Mouse (Mus musculus) embryonic facial prominence, embryonic 11.5 days (tissue): ENCODE measurements around the gene C77080. TPM values are rescaled to one million over a fixed set of nuclear protein-coding genes. Genes with fewer than 3 reads are reported as not detected.

Experiments
- ATAC-seq: fragments of 200-750 bp; cut with Nextera tagmentation; replicated peaks from 2 replicates; pipeline ENCODE4 v1.8.0; 2017; ENCODE audit warnings: low read depth; ENCODE audit not compliant: insufficient number of reproducible peaks, low FRiP score, low TSS enrichment
- DNase-seq: peaks from one replicate; pipeline ENCODE4 v3.0.0-alpha.2; 2015; ENCODE audit warnings: low spot score
- H3K27ac ChIP-seq: fragments of 300-500 bp; sonication (generic); replicated peaks from 2 replicates; pipeline ENCODE4 v1.5.1; 2014; ENCODE audit warnings: mild to moderate bottlenecking, low read depth, low read length, control low read depth
- H3K27me3 ChIP-seq: fragments of 300-500 bp; sonication (generic); 2 replicates; pipeline ENCODE4 v1.6.1; 2014; ENCODE audit warnings: mild to moderate bottlenecking, low read length, moderate library complexity, mixed read lengths; ENCODE audit not compliant: control insufficient read depth, insufficient read depth
- H3K36me3 ChIP-seq: fragments of 300-500 bp; sonication (generic); replicated peaks from 2 replicates; pipeline ENCODE4 v1.6.1; 2014; ENCODE audit warnings: low read depth, mild to moderate bottlenecking, low read length, moderate library complexity, mixed read lengths; ENCODE audit not compliant: control insufficient read depth, insufficient read depth
- H3K4me1 ChIP-seq: fragments of 300-500 bp; sonication (generic); 2 replicates; pipeline ENCODE4 v1.6.1; 2014; ENCODE audit warnings: low read length, mixed read lengths; ENCODE audit not compliant: control insufficient read depth, insufficient read depth
- H3K4me2 ChIP-seq: fragments of 300-500 bp; sonication (generic); 2 replicates; pipeline ENCODE4 v1.6.1; 2014; ENCODE audit warnings: low read depth, mild to moderate bottlenecking, control low read depth, low read length, moderate library complexity
- H3K4me3 ChIP-seq: fragments of 300-500 bp; sonication (generic); 2 replicates; pipeline ENCODE4 v1.5.1; 2014; ENCODE audit warnings: low read depth, low read length, control low read depth
- H3K9ac ChIP-seq: fragments of 300-500 bp; sonication (generic); replicated peaks from 2 replicates; pipeline ENCODE4 v1.6.1; 2014; ENCODE audit warnings: mild to moderate bottlenecking, control low read depth, low read length
- H3K9me3 ChIP-seq: fragments of 300-500 bp; sonication (generic); replicated peaks from 2 replicates; pipeline ENCODE4 v1.6.1; 2016; ENCODE audit warnings: mild to moderate bottlenecking, low read length, inconsistent platforms, mixed read lengths; ENCODE audit not compliant: control insufficient read depth
- WGBS: fragments of 180-500 bp; shearing (Covaris S2); extraction: QIAGEN DNeasy Blood & Tissue Kit; methylation state at CpG from one replicate; pipeline ENCODE4 v1.1.7; 2014; 5-methylcytosine and 5-hydroxymethylcytosine counted together
- polyA plus RNA-seq: library from polyadenylated mRNA; unstranded; fragments of >200 nt; fragmentation: Nextera tagmentation; extraction: Ambion mirVana; gene quantifications from 2 replicates; pipeline ENCODE4 v1.2.1, GENCODE M21; 2014

Gene C77080
- polyA plus RNA-seq, 1 experiment from 2014 or later: 2.5 TPM

GRCm38 (mm10) chr4:129244802-129245201 is 16.4 kb downstream of the C77080 start:
- Histone ChIP-seq H3K9ac (no peak overlapping the region), H3K27me3 (peaks cover 38% of the 10 kb centered on the region), H3K4me1 (peaks cover 2% of the 10 kb centered on the region; the same call in 1 of the 2 replicates), H3K4me3 (no peak overlapping the region), H3K9me3 (no peaks in the 10 kb centered on the region), H3K4me2 (no peak overlapping the region), H3K36me3 (no peaks in the 10 kb centered on the region), H3K27ac (no peak overlapping the region)
- ATAC-seq: no peak
- WGBS: 67% methylated on average over 4 of the region's 4 CpGs
- DNase-seq: no peak

GRCm38 (mm10) chr4:129242761-129243160 is 18.4 kb downstream of the C77080 start:
- Histone ChIP-seq H3K4me2 (no peak overlapping the region), H3K36me3 (no peaks in the 10 kb centered on the region), H3K4me1 (peaks cover 2% of the 10 kb centered on the region; the same call in 1 of the 2 replicates), H3K4me3 (no peak overlapping the region), H3K27me3 (peaks cover 18% of the 10 kb centered on the region), H3K9me3 (no peaks in the 10 kb centered on the region), H3K9ac (no peak overlapping the region), H3K27ac (no peak overlapping the region)
- 16% methylated on average over 4 of the region's 4 CpGs for WGBS
- DNase-seq (no peak), ATAC-seq (no peak)

DNA sequence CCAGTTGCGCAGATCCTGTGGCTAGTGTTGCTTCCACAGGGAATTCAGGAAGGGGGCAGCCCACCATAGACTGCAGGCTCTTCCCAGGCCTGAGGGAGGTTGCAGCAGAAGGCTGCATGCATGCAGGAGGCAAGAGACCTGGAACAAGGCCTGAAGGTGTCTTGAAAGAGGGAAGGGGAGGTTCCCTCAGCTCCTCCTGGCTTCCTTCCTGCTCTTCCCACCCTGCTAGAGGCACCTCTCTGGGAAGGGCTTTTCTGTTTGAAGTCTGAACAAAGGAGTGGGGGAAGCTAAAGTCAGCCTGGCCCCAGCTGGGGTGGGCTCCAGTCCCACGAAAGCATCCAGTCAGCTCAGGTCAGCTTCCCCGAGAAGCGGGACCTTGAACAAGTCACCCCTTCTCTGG is 18.9 kb downstream of the C77080 start:
- DNase-seq (no peak), ATAC-seq (no peak)
- Histone ChIP-seq H3K27me3 (peaks cover 14% of the 10 kb centered on the region), H3K4me3 (no peak overlapping the region), H3K9me3 (no peaks in the 10 kb centered on the region), H3K4me1 (peaks cover 2% of the 10 kb centered on the region; the same call in 1 of the 2 replicates), H3K36me3 (no peaks in the 10 kb centered on the region), H3K9ac (no peak overlapping the region), H3K27ac (no peak overlapping the region), H3K4me2 (no peak overlapping the region)
- 32% methylated on average over 4 of the region's 4 CpGs for WGBS

- Histone ChIP-seq H3K9me3 (no peaks in the 10 kb centered on the region), H3K4me3 (no peak overlapping the region), H3K9ac (no peak overlapping the region), H3K4me2 (no peak overlapping the region), H3K4me1 (peaks cover 2% of the 10 kb centered on the region; the same call in 1 of the 2 replicates), H3K36me3 (no peaks in the 10 kb centered on the region), H3K27me3 (peaks cover 9% of the 10 kb centered on the region), H3K27ac (no peak overlapping the region)
- 10% methylated on average over 6 of the region's 7 CpGs for WGBS
- ATAC-seq (no peak), DNase-seq (no peak)
These were observed 19.3 kb downstream of the C77080 start for GRCm38 (mm10) chr4:129241898-129242297.

- peak; percentile 90 for DNase-seq
- Histone ChIP-seq H3K9ac (peak overlapping the region; percentile 48), H3K27me3 (no peaks in the 10 kb centered on the region), H3K27ac (no peak overlapping the region), H3K4me1 (peaks cover 2% of the 10 kb centered on the region; the same call in 1 of the 2 replicates), H3K4me2 (peak overlapping the region; percentile 91), H3K36me3 (no peaks in the 10 kb centered on the region), H3K9me3 (no peaks in the 10 kb centered on the region), H3K4me3 (peak overlapping the region; percentile 60)
- peak; percentile 80 for ATAC-seq
- WGBS: 1% methylated on average over 27 of the region's 29 CpGs
These were observed 22.1 kb downstream of the C77080 start for GRCm38 (mm10) chr4:129239075-129239474.

GRCm38 (mm10) chr4:129238579-129239016 is 22.6 kb downstream of the C77080 start:
- DNase-seq: no peak
- Histone ChIP-seq H3K9ac (peak overlapping the region; percentile 48), H3K9me3 (no peaks in the 10 kb centered on the region), H3K27me3 (no peaks in the 10 kb centered on the region), H3K36me3 (no peaks in the 10 kb centered on the region), H3K4me3 (peak overlapping the region; percentile 60), H3K4me1 (peaks cover 2% of the 10 kb centered on the region; the same call in 1 of the 2 replicates), H3K4me2 (peak overlapping the region; percentile 91), H3K27ac (no peak overlapping the region)
- ATAC-seq: peak; percentile 27
- WGBS: 0% methylated on average over 21 of the region's 23 CpGs

DNA sequence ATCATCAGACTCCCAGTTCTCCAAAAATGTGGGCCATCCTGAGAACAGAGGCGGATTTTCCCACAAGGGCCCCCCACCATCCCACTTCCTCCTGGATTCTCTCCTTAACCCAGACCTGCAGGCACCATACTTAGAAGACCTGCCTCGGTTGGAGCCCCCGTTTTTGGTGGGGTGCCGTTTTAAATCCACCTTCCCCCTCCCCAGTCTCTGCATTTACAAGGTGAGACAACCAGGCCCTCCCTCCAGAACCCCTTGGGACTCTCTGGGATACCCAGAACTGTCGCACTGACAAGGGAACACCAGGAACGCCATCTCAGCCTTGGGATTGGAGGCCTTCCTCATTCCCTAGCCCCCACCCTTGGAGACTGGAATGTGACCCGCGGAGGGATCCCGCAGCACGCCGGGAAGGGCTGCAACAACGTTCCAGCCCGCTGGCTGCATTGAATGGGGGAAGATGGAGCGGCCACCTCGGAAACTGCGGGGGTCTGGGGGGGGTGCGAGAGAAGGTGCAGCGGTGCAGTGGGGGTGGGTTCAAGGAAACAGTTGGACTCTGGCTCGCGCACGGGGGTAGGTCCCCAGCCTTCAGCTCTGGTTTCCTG is 23.3 kb downstream of the C77080 start:
- H3K4me1 ChIP-seq: peaks cover 2% of the 10 kb centered on the region; the same call in 1 of the 2 replicates
- 7% methylated on average over 21 of the region's 21 CpGs for WGBS
- DNase-seq: peak; percentile 79
- H3K27ac ChIP-seq: no peak overlapping the region
- H3K9me3 ChIP-seq: no peaks in the 10 kb centered on the region
- no peaks in the 10 kb centered on the region for H3K36me3 ChIP-seq
- H3K4me2 ChIP-seq: peak overlapping the region; percentile 91
- ATAC-seq: no peak; the same call in 1 of the 2 replicates
- peak overlapping the region; percentile 48 for H3K9ac ChIP-seq
- peak overlapping the region; percentile 60 for H3K4me3 ChIP-seq
- no peaks in the 10 kb centered on the region for H3K27me3 ChIP-seq

- no peaks in the 10 kb centered on the region for H3K36me3 ChIP-seq
- no peak overlapping the region for H3K27ac ChIP-seq
- 83% methylated on average over 8 of the region's 8 CpGs for WGBS
- no peak for DNase-seq
- ATAC-seq: no peak
- H3K9ac ChIP-seq: no peak overlapping the region
- H3K4me3 ChIP-seq: no peak overlapping the region
- H3K4me2 ChIP-seq: no peak overlapping the region
- H3K4me1 ChIP-seq: 0 out of 2 replicates have a peak, but pooled peaks cover 7% of the 10 kb centered on the region
- no peaks in the 10 kb centered on the region for H3K27me3 ChIP-seq
- no peaks in the 10 kb centered on the region for H3K9me3 ChIP-seq
These were observed 24.9 kb downstream of the C77080 start for GRCm38 (mm10) chr4:129236236-129236813.
